Comparison of ENCODE assay signal across 8 mouse cellular contexts in the genomic region with DNA sequence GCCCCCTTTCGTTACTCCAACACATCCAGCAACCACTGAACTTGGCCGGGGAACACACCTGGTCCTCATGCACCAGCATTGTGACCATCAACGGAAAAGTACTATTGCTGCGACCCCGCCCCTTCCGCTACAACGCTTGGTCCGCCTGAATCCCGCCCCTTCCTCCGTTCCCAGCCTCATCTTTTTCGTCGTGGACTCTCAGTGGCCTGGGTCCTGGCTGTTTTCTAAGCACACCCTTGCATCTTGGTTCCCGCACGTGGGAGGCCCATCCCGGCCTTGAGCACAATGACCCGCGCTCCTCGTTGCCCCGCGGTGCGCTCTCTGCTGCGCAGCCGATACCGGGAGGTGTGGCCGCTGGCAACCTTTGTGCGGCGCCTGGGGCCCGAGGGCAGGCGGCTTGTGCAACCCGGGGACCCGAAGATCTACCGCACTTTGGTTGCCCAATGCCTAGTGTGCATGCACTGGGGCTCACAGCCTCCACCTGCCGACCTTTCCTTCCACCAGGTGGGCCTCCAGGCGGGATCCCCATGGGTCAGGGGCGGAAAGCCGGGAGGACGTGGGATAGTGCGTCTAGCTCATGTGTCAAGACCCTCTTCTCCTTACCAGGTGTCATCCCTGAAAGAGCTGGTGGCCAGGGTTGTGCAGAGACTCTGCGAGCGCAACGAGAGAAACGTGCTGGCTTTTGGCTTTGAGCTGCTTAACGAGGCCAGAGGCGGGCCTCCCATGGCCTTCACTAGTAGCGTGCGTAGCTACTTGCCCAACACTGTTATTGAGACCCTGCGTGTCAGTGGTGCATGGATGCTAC. TPM values are rescaled to one million over a fixed set of nuclear protein-coding genes. Genes with fewer than 3 reads are reported as not detected.
DNase-seq lines count a peak whose midpoint lies in the region; ATAC-seq and TF ChIP-seq lines count a peak whose summit lies in the region.

Gene Tert (plus strand): TSS at position 167 of the 805 bp plus-strand sequence.

- no peak for TF ChIP-seq POLR2A in cortical plate, adult 2 months (IDR thresholded peaks at IDR 0.05; ENCODE audit: extremely low read depth, insufficient read depth, low read length)

- peak; percentile 66 for ATAC-seq in liver, embryonic 14.5 days (ENCODE audit: insufficient read depth)
- peak; percentile 79 for ATAC-seq in neural tube, embryonic 11.5 days (ENCODE audit: insufficient read depth, low FRiP score, low TSS enrichment)

- H3K4me2 ChIP-seq in liver, embryonic 14.5 days (ENCODE audit: low read depth) = peak within 1 kb of the TSS; percentile 66
- H3K4me2 ChIP-seq in neural tube, embryonic 11.5 days (ENCODE audit: low read depth) = peak within 1 kb of the TSS; percentile 96

- H3K4me3 ChIP-seq in left cerebral cortex, adult 2 months = peak within 1 kb of the TSS; percentile 58
- H3K4me3 ChIP-seq in cortical plate, adult 2 months (ENCODE audit: insufficient read depth, low read length) = peak within 1 kb of the TSS; percentile 39
- H3K4me3 ChIP-seq in heart, embryonic 10.5 days = peak within 1 kb of the TSS; percentile 73
- H3K4me3 ChIP-seq in liver, embryonic 14.5 days (ENCODE audit: insufficient read depth in 1 of 2, low read depth in 2 of 2, low read length in 2 of 2) = peak within 1 kb of the TSS; percentile 36 to 51
- peak within 1 kb of the TSS; percentile 54 for H3K4me3 ChIP-seq in neural tube, embryonic 11.5 days (ENCODE audit: low read depth, low read length)

- intact Hi-C loops in left cerebral cortex, adult 2 months (cut with DNase I) = loop anchor here (2.0 to 5.0 kb wide), 2 partner anchors 114 to 200 kb away; no protein-coding TSS in a partner anchor

- H3K27ac ChIP-seq in left cerebral cortex, adult 2 months = no peak within 1 kb of the TSS
- H3K27ac ChIP-seq in cortical plate, adult 2 months (ENCODE audit: insufficient read depth, low read length) = no peak within 1 kb of the TSS
- H3K27ac ChIP-seq in heart, embryonic 10.5 days = peak within 1 kb of the TSS; percentile 88
- H3K27ac ChIP-seq in liver, embryonic 14.5 days = no peak within 1 kb of the TSS
- no peak within 1 kb of the TSS for H3K27ac ChIP-seq in neural tube, embryonic 11.5 days (ENCODE audit: low read depth, low read length)

- peak in 1 of 2 experiments; percentile 40 for DNase-seq in left cerebral cortex, adult 2 months (ENCODE audit: extremely low spot score in 1 of 2, low spot score in 2 of 2)
- no peak for DNase-seq in left cerebral cortex, adult 11 months (ENCODE audit: low spot score)
- DNase-seq in heart, embryonic 10.5 days (ENCODE audit: low spot score) = no peak
- DNase-seq in kidney, adult 9 months = peak; percentile 51
- DNase-seq in liver, embryonic 14.5 days (ENCODE audit: low read depth in 3 of 3, low spot score in 3 of 3) = no peak
- peak; percentile 72 for DNase-seq in neural tube, embryonic 11.5 days (ENCODE audit: low spot score)
- peak; percentile 22 for DNase-seq in telencephalon, adult 2 months (ENCODE audit: low read depth, low spot score)

- H3K9ac ChIP-seq in liver, embryonic 14.5 days (replicated peaks) = no peak within 1 kb of the TSS
- H3K9ac ChIP-seq in neural tube, embryonic 11.5 days (ENCODE audit: low read length) = peak within 1 kb of the TSS; percentile 77

- TF ChIP-seq CTCF in left cerebral cortex, adult 2 months (IDR thresholded peaks at IDR 0.05) = peak; percentile 52
- TF ChIP-seq CTCF in cortical plate, adult 2 months (IDR thresholded peaks at IDR 0.05; ENCODE audit: extremely low read depth, insufficient read depth, low read length) = 0 out of 2 replicates have a peak, but pooled peaks have one; percentile 31
- peak; percentile 58 for TF ChIP-seq CTCF in liver, embryonic 14.5 days (IDR thresholded peaks at IDR 0.05; ENCODE audit: low read depth)

- TF ChIP-seq EP300 in liver, embryonic 14.5 days (IDR thresholded peaks at IDR 0.05; ENCODE audit: low read depth) = no peak

- peaks cover 4% of the 10 kb centered on the region; the same call in 1 of the 2 replicates for H3K36me3 ChIP-seq in heart, embryonic 10.5 days
- H3K36me3 ChIP-seq in liver, embryonic 14.5 days (replicated peaks; ENCODE audit: control insufficient read depth, insufficient read depth, low read depth) = no peaks in the 10 kb centered on the region
- no peaks in the 10 kb centered on the region; the same call in 1 of the 2 replicates for H3K36me3 ChIP-seq in neural tube, embryonic 11.5 days (ENCODE audit: control insufficient read depth, insufficient read depth, low read length)

- peaks cover 7% of the 10 kb centered on the region; the same call in 1 of the 2 replicates for H3K27me3 ChIP-seq in heart, embryonic 10.5 days (ENCODE audit: insufficient read depth, poor library complexity, severe bottlenecking)
- H3K27me3 ChIP-seq in liver, embryonic 14.5 days (ENCODE audit: control insufficient read depth, insufficient read depth, low read length) = no peaks in the 10 kb centered on the region
- H3K27me3 ChIP-seq in neural tube, embryonic 11.5 days (ENCODE audit: control insufficient read depth, insufficient read depth, low read length) = no peaks in the 10 kb centered on the region

- 11% methylated on average over 47 of the region's 47 CpGs for WGBS in heart, embryonic 10.5 days
- 14% methylated on average over 47 of the region's 47 CpGs for WGBS in liver, embryonic 14.5 days (ENCODE audit: insufficient replicate concordance)
- WGBS in neural tube, embryonic 11.5 days = 10% methylated on average over 47 of the region's 47 CpGs

- H3K4me1 ChIP-seq in cortical plate, adult 2 months (ENCODE audit: control insufficient read depth, insufficient read depth, low read length) = no peaks in the 10 kb centered on the region
- H3K4me1 ChIP-seq in heart, embryonic 10.5 days = peaks cover 21% of the 10 kb centered on the region
- H3K4me1 ChIP-seq in liver, embryonic 14.5 days (replicated peaks; ENCODE audit: control insufficient read depth in 2 of 2, insufficient read depth in 2 of 2, low read length in 1 of 2) = peaks cover 0 to 10% of the 10 kb centered on the region in 2 experiments; a peak in 2 of 4 replicates
- peaks cover 3% of the 10 kb centered on the region; the same call in 1 of the 2 replicates for H3K4me1 ChIP-seq in neural tube, embryonic 11.5 days (ENCODE audit: control insufficient read depth, insufficient read depth, low read length)

- no peaks in the 10 kb centered on the region for H3K9me3 ChIP-seq in heart, embryonic 10.5 days
- H3K9me3 ChIP-seq in liver, embryonic 14.5 days (ENCODE audit: control insufficient read depth, low read length) = no peaks in the 10 kb centered on the region
- no peaks in the 10 kb centered on the region for H3K9me3 ChIP-seq in neural tube, embryonic 11.5 days (ENCODE audit: control insufficient read depth, low read length)

RNA-seq across cellular contexts. Expression of gene Tert, which starts in this region (rescaled TPM):
- 1 to 10 TPM; 4.1 to 4.4 TPM for total RNA-seq in left cerebral cortex, adult 2 months (2021)
- 3.0 and 3.3 TPM in 2 replicates for polyA plus RNA-seq in cortical plate, adult 2 months (2012; rRNA removed)
- polyA plus RNA-seq in heart, embryonic 10.5 days (2016; fragmentation: Nextera tagmentation; extraction: Ambion mirVana) = 4.1 and 5.2 TPM in 2 replicates
- 2.2 and 2.6 TPM in 2 replicates for polyA plus RNA-seq in liver, embryonic 14.5 days (2012; rRNA removed)
- 0.47 and 0.62 TPM in 2 replicates for polyA plus RNA-seq in liver, embryonic 14.5 days (2014; fragmentation: Nextera tagmentation; extraction: Ambion mirVana)
- polyA plus RNA-seq in neural tube, embryonic 11.5 days (2014; fragmentation: Nextera tagmentation; extraction: Ambion mirVana) = 3.3 and 3.7 TPM in 2 replicates

Comparison
In these comparisons a context has a peak if more than half of its experiments do, and no peak if none do; other contexts are left out.
1. DNase-seq: peak in kidney, adult 9 months (single experiment), neural tube, embryonic 11.5 days (single experiment) and telencephalon, adult 2 months (single experiment); none in left cerebral cortex, adult 11 months (single experiment), heart, embryonic 10.5 days (single experiment) and liver, embryonic 14.5 days (0 of 3).
2. Peak in every context shown above with its lines, with median percentiles within 50 percentile points of each other: H3K4me3 ChIP-seq and CTCF ChIP-seq.